Mouse (Mus musculus): ENCODE data around the gene Akr1cl. TPM values are rescaled to one million over a fixed set of nuclear protein-coding genes. Genes with fewer than 3 reads are reported as not detected.

Gene Akr1cl
- polyA plus RNA-seq, 1 experiment from 2014 or later = not detected

- H3K4me2 ChIP-seq (replicated peaks) = no peak overlapping the region
- no peaks in the 10 kb centered on the region for H3K4me1 ChIP-seq (replicated peaks; ENCODE audit: control insufficient read depth, insufficient read depth, low read length)
- no peak overlapping the region for H3K4me3 ChIP-seq (replicated peaks; ENCODE audit: low read length)
- H3K27me3 ChIP-seq (ENCODE audit: control insufficient read depth, insufficient read depth, low read length) = no peaks in the 10 kb centered on the region
- no peaks in the 10 kb centered on the region for H3K36me3 ChIP-seq (replicated peaks; ENCODE audit: control insufficient read depth, insufficient read depth)
- DNase-seq (ENCODE audit: low spot score) (no peak), ATAC-seq (ENCODE audit: low FRiP score) (no peak)
- 66% methylated on average over 12 of the region's 12 CpGs for WGBS
- no peak overlapping the region for H3K27ac ChIP-seq
- no peaks in the 10 kb centered on the region for H3K9me3 ChIP-seq (ENCODE audit: control insufficient read depth, low read length)
- no peak overlapping the region for H3K9ac ChIP-seq
These were observed 16.2 kb upstream of the Akr1cl start for GRCm38 (mm10) chr1:65048781-65049180.

- H3K4me1 ChIP-seq (replicated peaks; ENCODE audit: control insufficient read depth, insufficient read depth, low read length) = no peaks in the 10 kb centered on the region
- H3K27ac ChIP-seq = no peak overlapping the region
- 45% methylated on average over 8 of the region's 8 CpGs for WGBS
- H3K27me3 ChIP-seq (ENCODE audit: control insufficient read depth, insufficient read depth, low read length) = no peaks in the 10 kb centered on the region
- no peak overlapping the region for H3K4me3 ChIP-seq (replicated peaks; ENCODE audit: low read length)
- no peak overlapping the region for H3K9ac ChIP-seq
- H3K36me3 ChIP-seq (replicated peaks; ENCODE audit: control insufficient read depth, insufficient read depth) = no peaks in the 10 kb centered on the region
- H3K4me2 ChIP-seq (replicated peaks) = 0 out of 2 replicates have a peak overlapping the region, but pooled peaks have one; percentile 19
- H3K9me3 ChIP-seq (ENCODE audit: control insufficient read depth, low read length) = no peaks in the 10 kb centered on the region
- DNase-seq (ENCODE audit: low spot score) (peak; percentile 65), ATAC-seq (ENCODE audit: low FRiP score) (no peak)
These were observed 14.0 kb upstream of the Akr1cl start for GRCm38 (mm10) chr1:65046401-65047109.

GRCm38 (mm10) chr1:65043433-65043832, 10.9 kb upstream of the Akr1cl start:
- no peaks in the 10 kb centered on the region for H3K4me1 ChIP-seq (replicated peaks; ENCODE audit: control insufficient read depth, insufficient read depth, low read length)
- no peak overlapping the region for H3K27ac ChIP-seq
- DNase-seq (ENCODE audit: low spot score) = no peak
- no peaks in the 10 kb centered on the region for H3K9me3 ChIP-seq (ENCODE audit: control insufficient read depth, low read length)
- no peaks in the 10 kb centered on the region for H3K36me3 ChIP-seq (replicated peaks; ENCODE audit: control insufficient read depth, insufficient read depth)
- no peak for ATAC-seq (ENCODE audit: low FRiP score)
- H3K27me3 ChIP-seq (ENCODE audit: control insufficient read depth, insufficient read depth, low read length) = no peaks in the 10 kb centered on the region
- H3K4me2 ChIP-seq (replicated peaks) = no peak overlapping the region
- H3K9ac ChIP-seq = no peak overlapping the region
- WGBS = 91% methylated on average over 2 of the region's 2 CpGs
- no peak overlapping the region for H3K4me3 ChIP-seq (replicated peaks; ENCODE audit: low read length)

- DNase-seq (ENCODE audit: low spot score) (no peak), ATAC-seq (ENCODE audit: low FRiP score) (no peak)
- Histone ChIP-seq H3K9ac (no peak overlapping the region), H3K4me3 (replicated peaks; ENCODE audit: low read length) (no peak overlapping the region), H3K36me3 (replicated peaks; ENCODE audit: control insufficient read depth, insufficient read depth) (no peaks in the 10 kb centered on the region), H3K9me3 (ENCODE audit: control insufficient read depth, low read length) (no peaks in the 10 kb centered on the region), H3K4me1 (replicated peaks; ENCODE audit: control insufficient read depth, insufficient read depth, low read length) (no peaks in the 10 kb centered on the region), H3K27me3 (ENCODE audit: control insufficient read depth, insufficient read depth, low read length) (no peaks in the 10 kb centered on the region), H3K4me2 (replicated peaks) (no peak overlapping the region), H3K27ac (no peak overlapping the region)
- WGBS = 96% methylated on average over 3 of the region's 3 CpGs
These were observed 9.3 kb upstream of the Akr1cl start for GRCm38 (mm10) chr1:65041837-65042236.

GRCm38 (mm10) chr1:65040806-65041205, 8.2 kb upstream of the Akr1cl start:
- DNase-seq (ENCODE audit: low spot score) (no peak), ATAC-seq (ENCODE audit: low FRiP score) (no peak)
- Histone ChIP-seq H3K4me1 (replicated peaks; ENCODE audit: control insufficient read depth, insufficient read depth, low read length) (no peaks in the 10 kb centered on the region), H3K4me3 (replicated peaks; ENCODE audit: low read length) (no peak overlapping the region), H3K9me3 (ENCODE audit: control insufficient read depth, low read length) (no peaks in the 10 kb centered on the region), H3K36me3 (replicated peaks; ENCODE audit: control insufficient read depth, insufficient read depth) (no peaks in the 10 kb centered on the region), H3K27me3 (ENCODE audit: control insufficient read depth, insufficient read depth, low read length) (no peaks in the 10 kb centered on the region), H3K4me2 (replicated peaks) (no peak overlapping the region), H3K27ac (no peak overlapping the region), H3K9ac (no peak overlapping the region)
- 74% methylated on average over 6 of the region's 6 CpGs for WGBS

- H3K36me3 ChIP-seq (replicated peaks; ENCODE audit: control insufficient read depth, insufficient read depth) = no peaks in the 10 kb centered on the region
- WGBS = 76% methylated on average over 3 of the region's 3 CpGs
- no peaks in the 10 kb centered on the region for H3K4me1 ChIP-seq (replicated peaks; ENCODE audit: control insufficient read depth, insufficient read depth, low read length)
- H3K4me3 ChIP-seq (replicated peaks; ENCODE audit: low read length) = no peak overlapping the region
- H3K9ac ChIP-seq = no peak overlapping the region
- DNase-seq (ENCODE audit: low spot score) (no peak), ATAC-seq (ENCODE audit: low FRiP score) (no peak)
- H3K9me3 ChIP-seq (ENCODE audit: control insufficient read depth, low read length) = no peaks in the 10 kb centered on the region
- H3K4me2 ChIP-seq (replicated peaks) = no peak overlapping the region
- no peak overlapping the region for H3K27ac ChIP-seq
- no peaks in the 10 kb centered on the region for H3K27me3 ChIP-seq (ENCODE audit: control insufficient read depth, insufficient read depth, low read length)
These were observed 7.1 kb upstream of the Akr1cl start for GRCm38 (mm10) chr1:65039679-65040078.

- no peaks in the 10 kb centered on the region for H3K36me3 ChIP-seq (replicated peaks; ENCODE audit: control insufficient read depth, insufficient read depth)
- 75% methylated on average over 2 of the region's 2 CpGs for WGBS
These were observed 5.0 kb upstream of the Akr1cl start for GRCm38 (mm10) chr1:65037542-65037941.

GRCm38 (mm10) chr1:65035513-65035912, 3.0 kb upstream of the Akr1cl start:
- Histone ChIP-seq H3K4me2 (replicated peaks) (no peak overlapping the region), H3K9ac (no peak overlapping the region), H3K27me3 (ENCODE audit: control insufficient read depth, insufficient read depth, low read length) (no peaks in the 10 kb centered on the region), H3K27ac (no peak overlapping the region), H3K4me1 (replicated peaks; ENCODE audit: control insufficient read depth, insufficient read depth, low read length) (no peaks in the 10 kb centered on the region), H3K4me3 (replicated peaks; ENCODE audit: low read length) (no peak overlapping the region), H3K36me3 (replicated peaks; ENCODE audit: control insufficient read depth, insufficient read depth) (no peaks in the 10 kb centered on the region), H3K9me3 (ENCODE audit: control insufficient read depth, low read length) (no peaks in the 10 kb centered on the region)
- ATAC-seq (ENCODE audit: low FRiP score) = no peak
- WGBS = 43% methylated on average over 3 of the region's 3 CpGs
- no peak for DNase-seq (ENCODE audit: low spot score)

More at GRCm38 (mm10) chr1:65037542-65037941, 5.0 kb upstream of the Akr1cl start:
- Histone ChIP-seq H3K9ac (no peak overlapping the region), H3K4me1 (replicated peaks; ENCODE audit: control insufficient read depth, insufficient read depth, low read length) (no peaks in the 10 kb centered on the region), H3K4me2 (replicated peaks) (no peak overlapping the region), H3K9me3 (ENCODE audit: control insufficient read depth, low read length) (no peaks in the 10 kb centered on the region), H3K27me3 (ENCODE audit: control insufficient read depth, insufficient read depth, low read length) (no peaks in the 10 kb centered on the region), H3K27ac (no peak overlapping the region), H3K4me3 (replicated peaks; ENCODE audit: low read length) (no peak overlapping the region)
- DNase-seq (ENCODE audit: low spot score) = no peak
- ATAC-seq (ENCODE audit: low FRiP score) = no peak

- Histone ChIP-seq H3K9me3 (ENCODE audit: control insufficient read depth, low read length) (no peaks in the 10 kb centered on the region), H3K36me3 (replicated peaks; ENCODE audit: control insufficient read depth, insufficient read depth) (no peaks in the 10 kb centered on the region), H3K27ac (no peak overlapping the region), H3K4me1 (replicated peaks; ENCODE audit: control insufficient read depth, insufficient read depth, low read length) (no peaks in the 10 kb centered on the region), H3K4me2 (replicated peaks) (no peak overlapping the region), H3K27me3 (ENCODE audit: control insufficient read depth, insufficient read depth, low read length) (no peaks in the 10 kb centered on the region), H3K4me3 (replicated peaks; ENCODE audit: low read length) (no peak overlapping the region), H3K9ac (no peak overlapping the region)
- 74% methylated on average over 9 of the region's 9 CpGs for WGBS
- ATAC-seq (ENCODE audit: low FRiP score) = no peak
- no peak for DNase-seq (ENCODE audit: low spot score)
These were observed 4.4 kb downstream of the Akr1cl start for GRCm38 (mm10) chr1:65028206-65028605.

- H3K4me3 ChIP-seq (replicated peaks; ENCODE audit: low read length) = no peak overlapping the region
- H3K27me3 ChIP-seq (ENCODE audit: control insufficient read depth, insufficient read depth, low read length) = no peaks in the 10 kb centered on the region
- ATAC-seq (ENCODE audit: low FRiP score) = no peak
- H3K9me3 ChIP-seq (ENCODE audit: control insufficient read depth, low read length) = no peaks in the 10 kb centered on the region
- no peak overlapping the region for H3K4me2 ChIP-seq (replicated peaks)
- H3K27ac ChIP-seq = no peak overlapping the region
- 80% methylated on average over 4 of the region's 4 CpGs for WGBS
- H3K9ac ChIP-seq = no peak overlapping the region
- H3K36me3 ChIP-seq (replicated peaks; ENCODE audit: control insufficient read depth, insufficient read depth) = no peaks in the 10 kb centered on the region
- no peak for DNase-seq (ENCODE audit: low spot score)
- no peaks in the 10 kb centered on the region for H3K4me1 ChIP-seq (replicated peaks; ENCODE audit: control insufficient read depth, insufficient read depth, low read length)
These were observed 19.8 kb downstream of the Akr1cl start for GRCm38 (mm10) chr1:65012726-65013125.

Measured in hindbrain, embryonic 14.5 days (tissue).